Mouse (Mus musculus): ENCODE results near the gene Galr3. TPM values are rescaled to one million over a fixed set of nuclear protein-coding genes. Genes with fewer than 3 reads are reported as not detected.

Galr3 gene
- 10.8 and 18.1 TPM in 2 replicates for polyA plus RNA-seq (2012; ENCODE audit: insufficient read depth, low replicate concordance)

GRCm38 (mm10) chr15:79041585-79041984 lies at the start of gene Galr3:
Galr3 (plus strand) TSS chr15:79041885.
- Histone ChIP-seq H3K27me3 (replicated peaks) (peaks cover 62% of the 10 kb centered on the region), H3K36me3 (replicated peaks; ENCODE audit: low read length) (peaks cover 22% of the 10 kb centered on the region), H3K4me1 (peaks cover 73% of the 10 kb centered on the region), H3K4me3 (replicated peaks) (peak within 1 kb of the TSS; percentile 91), H3K9me3 (peaks cover 20% of the 10 kb centered on the region)
- TF ChIP-seq GATA1 (IDR thresholded peaks at IDR 0.05; ENCODE audit: borderline replicate concordance, low read length): no peak
- TF ChIP-seq FLI1 (IDR thresholded peaks at IDR 0.05; ENCODE audit: low read length): no peak

GRCm38 (mm10) chr15:78992235-78992634 lies 49.5 kb upstream of the Galr3 start:
- Histone ChIP-seq H3K27me3 (replicated peaks) (no peaks in the 10 kb centered on the region), H3K4me3 (replicated peaks) (no peak overlapping the region), H3K4me1 (peaks cover 18% of the 10 kb centered on the region), H3K9me3 (no peaks in the 10 kb centered on the region), H3K36me3 (replicated peaks; ENCODE audit: low read length) (peaks cover 96% of the 10 kb centered on the region)
- TF ChIP-seq GATA1 (IDR thresholded peaks at IDR 0.05; ENCODE audit: borderline replicate concordance, low read length): no peak
- no peak for TF ChIP-seq FLI1 (IDR thresholded peaks at IDR 0.05; ENCODE audit: low read length)

- no peaks in the 10 kb centered on the region for H3K9me3 ChIP-seq
- no peak overlapping the region for H3K4me3 ChIP-seq (replicated peaks)
- TF ChIP-seq FLI1 (IDR thresholded peaks at IDR 0.05; ENCODE audit: low read length) (no peak), GATA1 (IDR thresholded peaks at IDR 0.05; ENCODE audit: borderline replicate concordance, low read length) (no peak)
- peaks cover 16% of the 10 kb centered on the region for H3K4me1 ChIP-seq
- H3K36me3 ChIP-seq (replicated peaks; ENCODE audit: low read length): peaks cover 95% of the 10 kb centered on the region
- H3K27me3 ChIP-seq (replicated peaks): no peaks in the 10 kb centered on the region
These were observed 48.8 kb upstream of the Galr3 start for GRCm38 (mm10) chr15:78992925-78993324.

- Histone ChIP-seq H3K36me3 (replicated peaks; ENCODE audit: low read length) (peaks cover 95% of the 10 kb centered on the region), H3K4me1 (peaks cover 22% of the 10 kb centered on the region), H3K9me3 (no peaks in the 10 kb centered on the region), H3K27me3 (replicated peaks) (no peaks in the 10 kb centered on the region), H3K4me3 (replicated peaks) (no peak overlapping the region)
- TF ChIP-seq GATA1 (IDR thresholded peaks at IDR 0.05; ENCODE audit: borderline replicate concordance, low read length) (no peak), FLI1 (IDR thresholded peaks at IDR 0.05; ENCODE audit: low read length) (no peak)
These were observed 45.8 kb upstream of the Galr3 start for GRCm38 (mm10) chr15:78995916-78996315.

- no peak overlapping the region for H3K4me3 ChIP-seq (replicated peaks)
- H3K36me3 ChIP-seq (replicated peaks; ENCODE audit: low read length): peaks cover 95% of the 10 kb centered on the region
- H3K4me1 ChIP-seq: peaks cover 22% of the 10 kb centered on the region
- H3K27me3 ChIP-seq (replicated peaks): no peaks in the 10 kb centered on the region
- TF ChIP-seq GATA1 (IDR thresholded peaks at IDR 0.05; ENCODE audit: borderline replicate concordance, low read length) (no peak), FLI1 (IDR thresholded peaks at IDR 0.05; ENCODE audit: low read length) (no peak)
- H3K9me3 ChIP-seq: no peaks in the 10 kb centered on the region
These were observed 45.0 kb upstream of the Galr3 start for GRCm38 (mm10) chr15:78996663-78997062.

GRCm38 (mm10) chr15:78998348-78998747 lies 43.3 kb upstream of the Galr3 start:
- H3K4me3 ChIP-seq (replicated peaks): no peak overlapping the region

GRCm38 (mm10) chr15:78999586-78999985 lies 42.1 kb upstream of the Galr3 start:
- TF ChIP-seq GATA1 (IDR thresholded peaks at IDR 0.05; ENCODE audit: borderline replicate concordance, low read length) (no peak), FLI1 (IDR thresholded peaks at IDR 0.05; ENCODE audit: low read length) (no peak)
- Histone ChIP-seq H3K4me3 (replicated peaks) (no peak overlapping the region), H3K27me3 (replicated peaks) (no peaks in the 10 kb centered on the region), H3K4me1 (peaks cover 22% of the 10 kb centered on the region), H3K36me3 (replicated peaks; ENCODE audit: low read length) (peaks cover 95% of the 10 kb centered on the region), H3K9me3 (no peaks in the 10 kb centered on the region)

More at GRCm38 (mm10) chr15:78998348-78998747, 43.3 kb upstream of the Galr3 start:
- H3K27me3 ChIP-seq (replicated peaks): no peaks in the 10 kb centered on the region
- TF ChIP-seq GATA1 (IDR thresholded peaks at IDR 0.05; ENCODE audit: borderline replicate concordance, low read length) (no peak), FLI1 (IDR thresholded peaks at IDR 0.05; ENCODE audit: low read length) (no peak)
- H3K36me3 ChIP-seq (replicated peaks; ENCODE audit: low read length): peaks cover 95% of the 10 kb centered on the region
- peaks cover 22% of the 10 kb centered on the region for H3K4me1 ChIP-seq
- H3K9me3 ChIP-seq: no peaks in the 10 kb centered on the region

GRCm38 (mm10) chr15:79000357-79000791 lies 41.3 kb upstream of the Galr3 start:
- Histone ChIP-seq H3K36me3 (replicated peaks; ENCODE audit: low read length) (peaks cover 95% of the 10 kb centered on the region), H3K4me1 (peaks cover 19% of the 10 kb centered on the region), H3K9me3 (no peaks in the 10 kb centered on the region), H3K4me3 (replicated peaks) (no peak overlapping the region), H3K27me3 (replicated peaks) (no peaks in the 10 kb centered on the region)
- no peak for TF ChIP-seq FLI1 (IDR thresholded peaks at IDR 0.05; ENCODE audit: low read length)
- no peak for TF ChIP-seq GATA1 (IDR thresholded peaks at IDR 0.05; ENCODE audit: borderline replicate concordance, low read length)

- Histone ChIP-seq H3K27me3 (replicated peaks) (no peaks in the 10 kb centered on the region), H3K4me1 (peaks cover 8% of the 10 kb centered on the region), H3K9me3 (no peaks in the 10 kb centered on the region), H3K4me3 (replicated peaks) (no peak overlapping the region), H3K36me3 (replicated peaks; ENCODE audit: low read length) (peaks cover 94% of the 10 kb centered on the region)
- TF ChIP-seq GATA1 (IDR thresholded peaks at IDR 0.05; ENCODE audit: borderline replicate concordance, low read length): no peak
- no peak for TF ChIP-seq FLI1 (IDR thresholded peaks at IDR 0.05; ENCODE audit: low read length)
These were observed 40.1 kb upstream of the Galr3 start for GRCm38 (mm10) chr15:79001559-79001958.

GRCm38 (mm10) chr15:79002036-79002435 lies 39.6 kb upstream of the Galr3 start:
- H3K36me3 ChIP-seq (replicated peaks; ENCODE audit: low read length): peaks cover 96% of the 10 kb centered on the region
- H3K27me3 ChIP-seq (replicated peaks): no peaks in the 10 kb centered on the region
- peaks cover 5% of the 10 kb centered on the region; the same call in 1 of the 2 replicates for H3K4me1 ChIP-seq
- no peaks in the 10 kb centered on the region for H3K9me3 ChIP-seq
- no peak overlapping the region for H3K4me3 ChIP-seq (replicated peaks)
- no peak for TF ChIP-seq FLI1 (IDR thresholded peaks at IDR 0.05; ENCODE audit: low read length)
- TF ChIP-seq GATA1 (IDR thresholded peaks at IDR 0.05; ENCODE audit: borderline replicate concordance, low read length): no peak

All from megakaryocyte, embryonic 14.5 days (primary cell).